Mouse (Mus musculus) urinary bladder, postnatal 4 days (tissue): ENCODE results near the gene Gm14412.
"Not testable (repeated sequence)": the region's sequence is repeated elsewhere in the genome, so short reads cannot be mapped to it uniquely, and the experiment has no call there.

Experiments
- DNase-seq, 2 experiments: peaks; one replicate each; pipeline ENCODE4 v3.0.0; 2021 to 2022; ENCODE audit warnings: low spot score in 2 of 2

Gene Gm14412

GRCm38 (mm10) chr2:177324257-177324733 lies at the start of gene Gm14412:
Gene Gm14412, minus strand, starts transcription at chr2:177324307.
- not testable (repeated sequence) for DNase-seq

GRCm38 (mm10) chr2:177329661-177330292 lies 5.7 kb upstream of the Gm14412 start:
- DNase-seq, result not testable (repeated sequence)

GRCm38 (mm10) chr2:177321361-177321760 lies 2.7 kb downstream of the Gm14412 start:
- not testable (repeated sequence) for DNase-seq

GRCm38 (mm10) chr2:177320786-177321320 lies 3.3 kb downstream of the Gm14412 start:
- DNase-seq, result not testable (repeated sequence)

GRCm38 (mm10) chr2:177318996-177319395 lies 5.1 kb downstream of the Gm14412 start:
- no peak for DNase-seq

GRCm38 (mm10) chr2:177309627-177310026 lies 14.5 kb downstream of the Gm14412 start:
- not testable (repeated sequence) for DNase-seq

- not testable (repeated sequence) for DNase-seq
These were observed 19.1 kb downstream of the Gm14412 start for GRCm38 (mm10) chr2:177304980-177305379.

- DNase-seq, result not testable (repeated sequence)
These were observed 40.4 kb downstream of the Gm14412 start for GRCm38 (mm10) chr2:177283701-177284100.

GRCm38 (mm10) chr2:177277754-177278153 lies 46.4 kb downstream of the Gm14412 start:
- not testable (repeated sequence) for DNase-seq

- DNase-seq, result not testable (repeated sequence)
These were observed 51.9 kb downstream of the Gm14412 start for GRCm38 (mm10) chr2:177272237-177272636.

- DNase-seq, result not testable (repeated sequence)
These were observed 57.2 kb downstream of the Gm14412 start, which contains the start of gene Gm14409 for GRCm38 (mm10) chr2:177266936-177267335. Gene Gm14409, minus strand, starts transcription at chr2:177267036.
